8 mouse cellular contexts compared by ENCODE assay signal in genomic region chr19:5405924-5406323, GRCm38 (mm10). TPM values are rescaled to one million over a fixed set of nuclear protein-coding genes. Genes with fewer than 3 reads are reported as not detected.
DNase-seq lines count a peak whose midpoint lies in the region; ATAC-seq and TF ChIP-seq lines count a peak whose summit lies in the region.

No protein-coding gene starts in this region.

- no peak for TF ChIP-seq EP300 in heart, adult 2 months (IDR thresholded peaks at IDR 0.05; ENCODE audit: insufficient read depth, low read depth, low read length)

- no peak for ATAC-seq in forebrain, embryonic 12.5 days (ENCODE audit: low FRiP score)
- ATAC-seq in liver, embryonic 16.5 days (ENCODE audit: low read depth): no peak

- H3K27me3 ChIP-seq in heart, adult 2 months (ENCODE audit: control insufficient read depth, insufficient read depth, low read length): no peaks in the 10 kb centered on the region
- H3K27me3 ChIP-seq in forebrain, embryonic 12.5 days: no peaks in the 10 kb centered on the region
- no peaks in the 10 kb centered on the region for H3K27me3 ChIP-seq in liver, embryonic 16.5 days (ENCODE audit: control insufficient read depth, insufficient read depth, low read depth, low read length)

- H3K4me3 ChIP-seq in heart, adult 2 months: peak overlapping the region; percentile 30
- peak overlapping the region; percentile 52 for H3K4me3 ChIP-seq in forebrain, embryonic 12.5 days (replicated peaks)
- H3K4me3 ChIP-seq in liver, embryonic 16.5 days (ENCODE audit: low read depth, low read length): peak overlapping the region; percentile 65

- H3K9ac ChIP-seq in heart, adult 2 months (ENCODE audit: low read depth, low read length): peak overlapping the region; percentile 67
- H3K9ac ChIP-seq in forebrain, embryonic 12.5 days: peak overlapping the region; percentile 54; the same call in 1 of the 2 replicates
- H3K9ac ChIP-seq in liver, embryonic 16.5 days (ENCODE audit: low read depth, low read length): peak overlapping the region; percentile 68

- TF ChIP-seq CTCF in heart, adult 2 months (IDR thresholded peaks at IDR 0.05): no peak

- 8% methylated on average over 7 of the region's 7 CpGs for WGBS in heart, adult 2 months
- 34% methylated on average over 7 of the region's 7 CpGs for WGBS in forebrain, embryonic 12.5 days
- WGBS in liver, embryonic 16.5 days (ENCODE audit: insufficient replicate concordance): 14% methylated on average over 7 of the region's 7 CpGs

- peaks cover 15% of the 10 kb centered on the region for H3K4me1 ChIP-seq in heart, adult 2 months (ENCODE audit: control insufficient read depth, insufficient read depth, low read length)
- peaks cover 9% of the 10 kb centered on the region for H3K4me1 ChIP-seq in forebrain, embryonic 12.5 days
- H3K4me1 ChIP-seq in liver, embryonic 16.5 days (ENCODE audit: control insufficient read depth, low read depth, low read length): peaks cover 19% of the 10 kb centered on the region

- TF ChIP-seq POLR2A in heart, adult 2 months (IDR thresholded peaks at IDR 0.05; ENCODE audit: insufficient read depth, low read depth, low read length): no peak

- H3K9me3 ChIP-seq in forebrain, embryonic 12.5 days: no peaks in the 10 kb centered on the region
- H3K9me3 ChIP-seq in liver, embryonic 16.5 days (replicated peaks; ENCODE audit: control insufficient read depth, low read length): no peaks in the 10 kb centered on the region

- peak overlapping the region; percentile 52 for H3K4me2 ChIP-seq in forebrain, embryonic 12.5 days
- peak overlapping the region; percentile 75 for H3K4me2 ChIP-seq in liver, embryonic 16.5 days (ENCODE audit: low read depth, low read length)

- intact Hi-C loops in heart, adult 2 months (cut with DNase I): no loop called here

- no peak for DNase-seq in heart, adult 2 months
- no peak for DNase-seq in heart, postnatal 4 days
- DNase-seq in CD4-positive, CD25-positive, alpha-beta regulatory T cell, adult 2 months (ENCODE audit: low read depth, low spot score): peak; percentile 82
- no peak for DNase-seq in urinary bladder, postnatal 10 days (ENCODE audit: low spot score)
- DNase-seq in cerebellum, postnatal 10 days: no peak
- no peak for DNase-seq in adrenal gland, adult 8-10 months

- peaks cover 4% of the 10 kb centered on the region; the same call in 1 of the 2 replicates for H3K36me3 ChIP-seq in heart, adult 2 months (ENCODE audit: control insufficient read depth, insufficient read depth, low read length)
- H3K36me3 ChIP-seq in forebrain, embryonic 12.5 days (replicated peaks): no peaks in the 10 kb centered on the region
- no peaks in the 10 kb centered on the region for H3K36me3 ChIP-seq in liver, embryonic 16.5 days (ENCODE audit: control insufficient read depth, insufficient read depth)

- peak overlapping the region; percentile 65 for H3K27ac ChIP-seq in heart, adult 2 months
- peak overlapping the region; percentile 54 for H3K27ac ChIP-seq in forebrain, embryonic 12.5 days
- H3K27ac ChIP-seq in liver, embryonic 16.5 days (ENCODE audit: low read length): peak overlapping the region; percentile 84

- no peaks in the 10 kb centered on the region for H3K79me2 ChIP-seq in heart, adult 2 months (replicated peaks; ENCODE audit: control insufficient read depth, insufficient read depth, low read length)

RNA-seq across cellular contexts. Expression of gene Tsga10ip, which starts 3.6 kb away (rescaled TPM):
- under 1 TPM; 0.39 to 0.52 TPM for total RNA-seq in heart, adult 2 months (2021)
- 0.08 TPM in 1 of 2 replicates, not detected in the other for polyA plus RNA-seq in heart, adult 2 months (2012; rRNA removed)
- under 1 TPM; 0.45 to 0.48 TPM for total RNA-seq in heart, postnatal 4 days (2021)
- not detected in 2 replicates for polyA plus RNA-seq in forebrain, embryonic 12.5 days (2016; fragmentation: Nextera tagmentation; extraction: Ambion mirVana)
- polyA plus RNA-seq in liver, embryonic 16.5 days (2015; fragmentation: Nextera tagmentation; extraction: Ambion mirVana): 0.05 and 0.26 TPM in 2 replicates
- total RNA-seq in adrenal gland, adult 8-10 months (2022): under 1 TPM in 1 of 4 experiments, not detected in 3; 0.17 TPM

RNA-seq across cellular contexts. Expression of gene Sart1, which starts 17.4 kb away (rescaled TPM):
- 10 to 100 TPM; 47.3 to 51.8 TPM for total RNA-seq in heart, adult 2 months (2021)
- polyA plus RNA-seq in heart, adult 2 months (2012; rRNA removed): 10.6 and 22.1 TPM in 2 replicates
- 10 to 100 TPM; 52.6 to 54.1 TPM for total RNA-seq in heart, postnatal 4 days (2021)
- 113 and 125 TPM in 2 replicates for polyA plus RNA-seq in forebrain, embryonic 12.5 days (2016; fragmentation: Nextera tagmentation; extraction: Ambion mirVana)
- 23.8 and 25.8 TPM in 2 replicates for polyA plus RNA-seq in liver, embryonic 16.5 days (2015; fragmentation: Nextera tagmentation; extraction: Ambion mirVana)
- total RNA-seq in adrenal gland, adult 8-10 months (2022): 100 to 1,000 TPM in 2 of 4 experiments, 10 to 100 TPM in 2; 75.2 to 101 (median 98.6) TPM

RNA-seq across cellular contexts. Expression of gene Drap1, which starts 18.9 kb away (rescaled TPM):
- total RNA-seq in heart, adult 2 months (2021): 100 to 1,000 TPM; 278 to 344 TPM
- 175 and 189 TPM in 2 replicates for polyA plus RNA-seq in heart, adult 2 months (2012; rRNA removed)
- total RNA-seq in heart, postnatal 4 days (2021): 100 to 1,000 TPM; 231 to 246 TPM
- 257 and 260 TPM in 2 replicates for polyA plus RNA-seq in forebrain, embryonic 12.5 days (2016; fragmentation: Nextera tagmentation; extraction: Ambion mirVana)
- 61.4 and 64.5 TPM in 2 replicates for polyA plus RNA-seq in liver, embryonic 16.5 days (2015; fragmentation: Nextera tagmentation; extraction: Ambion mirVana)
- 100 to 1,000 TPM; 272 to 295 (median 289) TPM for total RNA-seq in adrenal gland, adult 8-10 months (2022)

RNA-seq across cellular contexts. Expression of gene AI837181, which starts 19.0 kb away (rescaled TPM):
- total RNA-seq in heart, adult 2 months (2021): 10 to 100 TPM; 32.9 TPM
- 55.4 and 59.5 TPM in 2 replicates for polyA plus RNA-seq in heart, adult 2 months (2012; rRNA removed)
- 10 to 100 TPM; 35.2 to 35.3 TPM for total RNA-seq in heart, postnatal 4 days (2021)
- polyA plus RNA-seq in forebrain, embryonic 12.5 days (2016; fragmentation: Nextera tagmentation; extraction: Ambion mirVana): 48.3 and 50.8 TPM in 2 replicates
- polyA plus RNA-seq in liver, embryonic 16.5 days (2015; fragmentation: Nextera tagmentation; extraction: Ambion mirVana): 6.1 and 7.1 TPM in 2 replicates
- 10 to 100 TPM; 52.2 to 59.2 (median 52.8) TPM for total RNA-seq in adrenal gland, adult 8-10 months (2022)

RNA-seq across cellular contexts. Expression of gene Banf1, which starts 39.0 kb away (rescaled TPM):
- 100 to 1,000 TPM; 113 to 133 TPM for total RNA-seq in heart, adult 2 months (2021)
- polyA plus RNA-seq in heart, adult 2 months (2012; rRNA removed): 148 and 173 TPM in 2 replicates
- 100 to 1,000 TPM; 234 to 244 TPM for total RNA-seq in heart, postnatal 4 days (2021)
- 416 and 423 TPM in 2 replicates for polyA plus RNA-seq in forebrain, embryonic 12.5 days (2016; fragmentation: Nextera tagmentation; extraction: Ambion mirVana)
- polyA plus RNA-seq in liver, embryonic 16.5 days (2015; fragmentation: Nextera tagmentation; extraction: Ambion mirVana): 189 and 214 TPM in 2 replicates
- 100 to 1,000 TPM; 130 to 147 (median 140) TPM for total RNA-seq in adrenal gland, adult 8-10 months (2022)
